Mouse (Mus musculus) heart, postnatal 0 days (tissue): Measurements from ENCODE around the gene Zmat5. TPM values are rescaled to one million over a fixed set of nuclear protein-coding genes. Genes with fewer than 3 reads are reported as not detected.

Experiments
- ATAC-seq: fragments of 200-750 bp; cut with Nextera tagmentation; 2 replicates; pipeline ENCODE4 v1.8.0; 2017; ENCODE audit warnings: low read depth, moderate number of reproducible peaks, moderate library complexity; ENCODE audit not compliant: insufficient read depth
- DNase-seq: peaks from one replicate; pipeline ENCODE4 v3.0.0-alpha.2; 2016; ENCODE audit warnings: low spot score
- H3K27ac ChIP-seq: fragments of 300-500 bp; sonication (generic); 2 replicates; pipeline ENCODE4 v1.5.1; 2014; ENCODE audit warnings: low read depth, mild to moderate bottlenecking
- H3K27me3 ChIP-seq: fragments of 300-500 bp; sonication (generic); 2 replicates; pipeline ENCODE4 v1.6.1; 2014; ENCODE audit warnings: low read length, mixed read lengths; ENCODE audit not compliant: control insufficient read depth, insufficient read depth
- H3K36me3 ChIP-seq: fragments of 300-500 bp; sonication (generic); replicated peaks from 2 replicates; pipeline ENCODE4 v1.6.1; 2014; ENCODE audit warnings: low read length, mixed read lengths; ENCODE audit not compliant: control insufficient read depth, insufficient read depth
- H3K4me1 ChIP-seq: fragments of 300-500 bp; sonication (generic); 2 replicates; pipeline ENCODE4 v1.6.1; 2014; ENCODE audit warnings: antibody characterized with exemption; ENCODE audit not compliant: control insufficient read depth, insufficient read depth
- H3K4me2 ChIP-seq: fragments of 300-500 bp; sonication (generic); 2 replicates; pipeline ENCODE4 v1.6.1; 2014; ENCODE audit warnings: low read depth, mild to moderate bottlenecking, low read length, moderate library complexity
- H3K4me3 ChIP-seq: fragments of 300-500 bp; sonication (generic); 2 replicates; pipeline ENCODE4 v1.5.1; 2014; ENCODE audit warnings: low read depth, low read length
- H3K9ac ChIP-seq: fragments of 300-500 bp; sonication (generic); replicated peaks from 2 replicates; pipeline ENCODE4 v1.6.1; 2014; ENCODE audit warnings: low read depth, low read length, mixed read lengths
- H3K9me3 ChIP-seq: fragments of 300-500 bp; sonication (generic); replicated peaks from 2 replicates; pipeline ENCODE4 v1.6.1; 2016; ENCODE audit warnings: low read length; ENCODE audit not compliant: control insufficient read depth
- CTCF ChIP-seq: IDR thresholded peaks from 2 replicates; pipeline ENCODE4 v1.5.1; 2016; ENCODE audit warnings: antibody characterized with exemption, control low read depth, low read depth
- EP300 ChIP-seq: IDR thresholded peaks from 2 replicates; pipeline ENCODE4 v1.6.1; 2016; ENCODE audit warnings: antibody characterized with exemption, low read depth
- WGBS: fragments of 180-500 bp; shearing (Covaris S2); extraction: QIAGEN DNeasy Blood & Tissue Kit; methylation state at CpG from one replicate; pipeline ENCODE4 v1.1.7; 2014; 5-methylcytosine and 5-hydroxymethylcytosine counted together
- polyA plus RNA-seq: library from polyadenylated mRNA; unstranded; fragments of >200 nt; fragmentation: Nextera tagmentation; extraction: Ambion mirVana; gene quantifications from 2 replicates; pipeline ENCODE4 v1.2.1, GENCODE M21; 2015
- total RNA-seq: library from RNA; depleted of rRNA; stranded (reverse); fragments of >200 nt; gene quantifications from 2 replicates; pipeline ENCODE4 v1.2.3, GENCODE M21; 2014; ENCODE audit warnings: low replicate concordance

Zmat5 gene
- total and polyA plus RNA-seq, 2 experiments from 2014 or later: 35.1 to 50.5 TPM

DNA sequence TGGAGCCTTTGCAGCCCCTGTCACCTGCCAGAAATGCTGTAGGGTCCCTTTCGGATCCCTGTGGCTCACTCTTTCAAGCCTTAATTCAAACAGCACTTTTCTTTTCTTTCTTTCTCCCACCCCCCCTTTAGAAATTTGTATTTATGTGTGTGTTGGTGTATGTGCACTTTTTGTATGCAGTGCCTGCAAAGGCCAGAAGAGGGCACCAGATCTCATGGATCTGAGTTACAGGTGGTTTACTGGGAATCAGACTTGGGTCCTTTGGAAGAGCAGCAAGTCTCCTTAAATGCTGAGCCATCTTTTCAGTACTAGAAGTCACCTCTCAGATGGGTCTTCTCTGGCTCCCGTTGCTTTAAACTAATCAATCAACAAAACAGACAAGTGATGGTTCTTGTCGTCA, 49.6 kb downstream of the Zmat5 start:
- H3K27me3 ChIP-seq: peaks cover 39% of the 10 kb centered on the region
- no peaks in the 10 kb centered on the region for H3K4me1 ChIP-seq
- no peak for DNase-seq
- 84% methylated on average over 3 of the region's 3 CpGs for WGBS
- TF ChIP-seq CTCF: peak; percentile 9; the same call in 1 of the 2 replicates
- no peak for TF ChIP-seq EP300
- no peak overlapping the region for H3K27ac ChIP-seq
- no peaks in the 10 kb centered on the region; the same call in 1 of the 2 replicates for H3K9me3 ChIP-seq
- H3K9ac ChIP-seq: no peak overlapping the region
- ATAC-seq: no peak
- no peak overlapping the region for H3K4me3 ChIP-seq
- H3K4me2 ChIP-seq: no peak overlapping the region
- no peaks in the 10 kb centered on the region for H3K36me3 ChIP-seq

DNA sequence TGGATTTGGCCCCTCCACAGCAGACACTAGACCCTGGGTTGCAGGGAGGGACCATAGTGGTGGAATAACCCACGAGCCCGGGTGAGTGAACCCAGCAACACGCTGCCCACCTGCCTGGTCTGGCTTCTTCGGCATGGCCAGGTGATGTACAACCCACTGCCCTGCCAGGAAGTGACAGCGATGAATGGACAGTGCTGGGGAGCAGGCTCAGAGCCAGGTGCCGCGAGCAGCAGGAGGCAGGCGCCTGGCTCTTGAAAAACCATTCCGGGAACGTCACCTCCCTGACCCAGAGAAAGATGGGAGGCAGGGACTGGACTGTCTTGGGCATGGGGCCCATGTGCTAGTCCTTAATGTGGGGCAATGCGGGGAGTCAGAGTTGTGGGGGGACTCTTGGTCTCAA, 50.4 kb downstream of the Zmat5 start:
- H3K4me1 ChIP-seq: no peaks in the 10 kb centered on the region
- H3K9me3 ChIP-seq: no peaks in the 10 kb centered on the region; the same call in 1 of the 2 replicates
- no peak overlapping the region for H3K9ac ChIP-seq
- WGBS: 68% methylated on average over 11 of the region's 11 CpGs
- DNase-seq (no peak), ATAC-seq (no peak)
- no peaks in the 10 kb centered on the region for H3K36me3 ChIP-seq
- H3K4me3 ChIP-seq: no peak overlapping the region
- peaks cover 31% of the 10 kb centered on the region for H3K27me3 ChIP-seq
- H3K4me2 ChIP-seq: no peak overlapping the region
- no peak overlapping the region for H3K27ac ChIP-seq
- TF ChIP-seq EP300: no peak
- no peak for TF ChIP-seq CTCF

DNA sequence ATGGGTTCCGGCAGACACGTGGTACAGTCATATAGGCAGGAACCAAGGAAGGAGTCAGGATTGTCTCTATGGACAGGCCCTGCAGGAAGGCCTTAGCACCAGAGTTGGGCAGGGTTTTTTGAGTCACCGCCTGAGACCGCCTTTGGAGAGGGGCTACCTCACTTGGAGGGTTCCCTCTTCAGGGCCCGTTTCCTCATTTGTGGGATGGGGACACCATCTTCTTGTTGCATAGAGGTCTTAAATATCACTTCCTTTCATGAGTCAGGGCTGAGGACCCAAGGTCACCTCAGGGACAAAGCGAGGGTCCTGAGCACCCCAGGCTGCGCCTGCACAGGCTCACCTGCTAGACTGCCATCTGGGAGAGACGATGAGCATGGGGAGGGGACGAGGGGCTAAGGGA, 52.0 kb downstream of the Zmat5 start:
- H3K4me3 ChIP-seq: no peak overlapping the region
- H3K27me3 ChIP-seq: peaks cover 18% of the 10 kb centered on the region
- ATAC-seq (no peak), DNase-seq (no peak)
- no peak for TF ChIP-seq EP300
- TF ChIP-seq CTCF: no peak
- no peaks in the 10 kb centered on the region for H3K4me1 ChIP-seq
- H3K27ac ChIP-seq: no peak overlapping the region
- H3K9ac ChIP-seq: no peak overlapping the region
- 68% methylated on average over 9 of the region's 9 CpGs for WGBS
- H3K36me3 ChIP-seq: no peaks in the 10 kb centered on the region
- H3K4me2 ChIP-seq: no peak overlapping the region
- H3K9me3 ChIP-seq: no peaks in the 10 kb centered on the region; the same call in 1 of the 2 replicates

DNA sequence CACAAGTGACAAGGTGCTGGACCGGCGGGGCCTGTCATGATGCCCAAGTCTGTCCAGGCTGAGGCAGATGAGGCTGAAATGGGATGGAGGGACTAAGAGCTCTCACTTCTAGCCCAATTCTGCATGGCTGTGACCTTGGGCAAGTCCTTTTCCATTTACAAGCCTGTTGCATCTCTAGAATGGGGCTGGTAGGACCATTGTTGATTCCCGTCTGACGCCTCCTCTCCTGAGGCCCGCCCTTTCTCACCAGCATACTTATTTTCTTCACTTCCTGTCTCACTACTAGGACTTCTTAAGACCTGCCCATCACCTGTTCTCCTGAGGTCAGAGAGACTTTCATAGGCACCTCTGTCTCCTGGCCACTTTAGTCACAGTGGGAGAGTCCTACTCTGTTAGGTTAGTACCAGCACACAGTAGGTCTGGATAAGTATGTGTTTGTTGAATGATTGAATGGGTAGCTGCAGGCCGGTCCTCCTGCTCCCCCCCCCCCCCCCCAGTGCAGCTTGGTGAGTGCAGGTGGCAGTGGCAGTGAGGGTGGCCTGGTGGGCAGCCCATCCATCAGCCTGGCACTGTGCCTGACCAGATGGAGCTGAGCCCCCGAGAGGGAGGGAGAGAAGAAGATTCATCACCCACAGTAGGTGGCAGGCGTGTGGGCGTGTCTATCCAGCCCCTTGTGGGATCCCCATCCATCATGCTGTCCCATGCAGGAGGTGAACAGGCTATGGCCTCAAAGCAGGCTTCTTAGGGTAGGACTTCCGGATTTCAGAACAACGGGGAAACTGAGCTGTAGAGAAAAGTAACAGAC, 52.7 kb downstream of the Zmat5 start:
- Histone ChIP-seq H3K4me2 (no peak overlapping the region), H3K4me3 (no peak overlapping the region), H3K36me3 (no peaks in the 10 kb centered on the region), H3K27me3 (peaks cover 19% of the 10 kb centered on the region), H3K27ac (no peak overlapping the region), H3K9ac (no peak overlapping the region), H3K9me3 (no peaks in the 10 kb centered on the region; the same call in 1 of the 2 replicates), H3K4me1 (no peaks in the 10 kb centered on the region)
- ATAC-seq (no peak), DNase-seq (no peak)
- WGBS: 49% methylated on average over 11 of the region's 11 CpGs
- TF ChIP-seq CTCF (no peak), EP300 (no peak)

DNA sequence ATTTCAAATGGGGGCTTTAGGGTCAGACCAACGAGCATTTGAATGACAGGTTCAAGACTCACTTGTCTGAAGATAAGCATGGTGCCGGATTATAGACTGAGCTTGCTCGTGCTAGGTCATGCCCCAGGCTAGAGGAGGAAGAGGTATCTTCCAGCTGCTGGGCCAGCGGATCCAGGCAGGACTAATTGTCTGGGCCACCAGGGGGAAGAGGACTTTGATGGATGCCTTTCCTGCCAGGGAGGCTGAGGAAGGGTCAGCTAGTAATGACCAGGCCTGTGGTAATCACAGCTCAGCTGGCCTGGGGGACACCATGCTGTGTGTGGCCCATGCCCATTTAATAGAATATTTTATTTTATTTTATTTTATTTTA, 53.3 kb downstream of the Zmat5 start:
- no peak for TF ChIP-seq CTCF
- no peak for TF ChIP-seq EP300
- Histone ChIP-seq H3K36me3 (no peaks in the 10 kb centered on the region), H3K27me3 (peaks cover 20% of the 10 kb centered on the region), H3K4me2 (no peak overlapping the region), H3K9ac (no peak overlapping the region), H3K27ac (no peak overlapping the region), H3K9me3 (no peaks in the 10 kb centered on the region; the same call in 1 of the 2 replicates), H3K4me3 (no peak overlapping the region), H3K4me1 (no peaks in the 10 kb centered on the region)
- DNase-seq (no peak), ATAC-seq (no peak)
- 37% methylated on average over 4 of the region's 4 CpGs for WGBS
